Mouse (Mus musculus) lung, adult 2 months (tissue): ENCODE measurements at regions not wholly inside any gene's neighbourhood (a gene's known extent, or its start where the extent isn't known, plus 50 kb on each side); places are given as distances from the start of the nearest gene placed in this dataset.

Experiments used
- CTCF ChIP-seq: fragments of 200-500 bp; IDR thresholded peaks from 2 replicates; pipeline ENCODE4 v1.5.1; 2011; ENCODE audit warnings: mild to moderate bottlenecking, low read length, control low read depth; ENCODE audit not compliant: insufficient read depth
- POLR2A ChIP-seq: fragments of 200-500 bp; IDR thresholded peaks from 2 replicates; pipeline ENCODE4 v1.6.1; 2011; ENCODE audit warnings: low read depth, mild to moderate bottlenecking, control low read depth, low read length, borderline replicate concordance; ENCODE audit errors: extremely low read depth

GRCm38 (mm10) chr14:33726500-33726899 lies 137.5 kb downstream of the Ptpn20 start:
- TF ChIP-seq CTCF (no peak), POLR2A (no peak)
